Mouse (Mus musculus) G1E (cell line): ENCODE measurements around the gene Hspa1l.

ENCODE experiments used
- CTCF ChIP-seq: IDR thresholded peaks from 2 replicates; pipeline ENCODE4 v1.5.1; 2012; ENCODE audit warnings: low read depth, low read length, inconsistent platforms, mixed read lengths
- GATA1 ChIP-seq: IDR thresholded peaks from 2 replicates; pipeline ENCODE4 v1.6.1; 2012; ENCODE audit warnings: borderline replicate concordance, low read length, inconsistent platforms, mixed read lengths
- GATA2 ChIP-seq: IDR thresholded peaks from 2 replicates; pipeline ENCODE4 v1.6.1; 2012; ENCODE audit warnings: low read depth, low read length, inconsistent platforms, borderline replicate concordance
- TAL1 ChIP-seq: conservative IDR thresholded peaks from 2 replicates; pipeline ENCODE4 v1.6.1; 2012; ENCODE audit warnings: low read depth, low read length, inconsistent platforms, mixed read lengths

GRCm38 (mm10) chr17:35000717-35001451 is 28.4 kb downstream of the Hspa1l start, which contains the start of gene Vars:
- TF ChIP-seq CTCF (no peak), GATA1 (no peak), TAL1 (no peak), GATA2 (no peak)
